Mouse (Mus musculus): ENCODE measurements around the gene Tbc1d32. TPM values are rescaled to one million over a fixed set of nuclear protein-coding genes. Genes with fewer than 3 reads are reported as not detected.

Tbc1d32 gene
- polyA plus RNA-seq, 1 experiment, result 5.4 TPM

- Histone ChIP-seq H3K4me1 (ENCODE audit: control insufficient read depth, insufficient read depth, low read length) (no peaks in the 10 kb centered on the region), H3K4me3 (ENCODE audit: insufficient read depth, low read length) (no peak overlapping the region), H3K27ac (ENCODE audit: insufficient read depth, low read depth, low read length) (no peak overlapping the region)
- TF ChIP-seq CTCF (IDR thresholded peaks at IDR 0.05; ENCODE audit: low read depth, low read length) (no peak), POLR2A (IDR thresholded peaks at IDR 0.05; ENCODE audit: borderline replicate concordance, low read depth, low read length) (no peak)
Observed at GRCm38 (mm10) chr10:56062746-56063145, 165.7 kb downstream of the Tbc1d32 start.

DNA sequence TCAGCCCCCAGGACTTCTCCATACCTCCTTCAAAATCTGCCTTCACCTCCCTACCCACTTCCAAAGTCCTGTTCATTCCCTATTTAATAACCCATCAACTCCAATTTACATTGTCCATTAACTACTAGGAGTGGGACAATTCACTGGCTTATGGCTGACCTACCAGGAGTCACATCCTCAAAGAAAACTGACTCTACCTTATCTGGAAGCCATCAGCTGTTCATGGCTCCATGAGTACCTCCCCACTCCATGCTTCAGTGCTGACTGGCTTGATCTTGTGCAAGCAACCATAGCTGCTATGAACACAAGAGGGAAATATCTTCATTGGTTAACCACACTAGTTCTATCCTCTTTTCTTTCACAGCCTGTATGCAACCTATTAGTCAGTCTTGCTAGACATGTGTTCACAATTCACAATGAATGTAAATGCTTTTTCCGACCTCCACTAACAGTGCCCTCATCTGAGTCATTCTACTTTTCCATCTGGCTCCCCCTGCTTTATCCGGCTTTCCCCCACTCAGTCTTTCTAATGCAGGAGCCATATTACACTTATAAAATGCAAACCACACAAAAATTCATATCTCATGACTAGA, 167.2 kb downstream of the Tbc1d32 start:
- Histone ChIP-seq H3K4me3 (ENCODE audit: insufficient read depth, low read length) (no peak overlapping the region), H3K4me1 (ENCODE audit: control insufficient read depth, insufficient read depth, low read length) (no peaks in the 10 kb centered on the region), H3K27ac (ENCODE audit: insufficient read depth, low read depth, low read length) (no peak overlapping the region)
- TF ChIP-seq CTCF (IDR thresholded peaks at IDR 0.05; ENCODE audit: low read depth, low read length), result no peak
- no peak for TF ChIP-seq POLR2A (IDR thresholded peaks at IDR 0.05; ENCODE audit: borderline replicate concordance, low read depth, low read length)

GRCm38 (mm10) chr10:56058979-56059422, 169.5 kb downstream of the Tbc1d32 start:
- TF ChIP-seq CTCF (IDR thresholded peaks at IDR 0.05; ENCODE audit: low read depth, low read length) (no peak), POLR2A (IDR thresholded peaks at IDR 0.05; ENCODE audit: borderline replicate concordance, low read depth, low read length) (no peak)
- Histone ChIP-seq H3K4me3 (ENCODE audit: insufficient read depth, low read length) (no peak overlapping the region), H3K4me1 (ENCODE audit: control insufficient read depth, insufficient read depth, low read length) (no peaks in the 10 kb centered on the region), H3K27ac (ENCODE audit: insufficient read depth, low read depth, low read length) (no peak overlapping the region)

DNA sequence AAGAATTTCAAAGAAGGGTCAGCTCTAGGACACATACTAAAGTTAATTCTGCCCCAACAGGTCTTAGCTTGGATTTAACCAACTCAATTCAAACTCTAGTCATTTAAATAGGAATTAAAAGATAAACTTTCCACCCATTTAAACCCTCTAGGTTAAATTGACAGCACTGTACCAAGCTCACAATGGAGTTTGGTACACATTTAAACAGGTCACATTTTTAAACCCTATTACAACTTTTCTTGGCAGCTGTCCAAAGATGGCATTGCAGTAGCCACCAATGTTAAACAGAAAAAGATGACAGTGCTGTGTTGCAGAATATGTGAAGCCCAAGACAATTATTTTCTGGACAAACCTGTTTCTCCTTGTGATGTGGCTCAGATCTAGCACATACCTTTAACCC, 203.1 kb downstream of the Tbc1d32 start:
- TF ChIP-seq POLR2A (IDR thresholded peaks at IDR 0.05; ENCODE audit: borderline replicate concordance, low read depth, low read length), result no peak
- no peak for TF ChIP-seq CTCF (IDR thresholded peaks at IDR 0.05; ENCODE audit: low read depth, low read length)
- H3K4me3 ChIP-seq (ENCODE audit: insufficient read depth, low read length), result no peak overlapping the region
- H3K27ac ChIP-seq (ENCODE audit: insufficient read depth, low read depth, low read length), result no peak overlapping the region
- H3K4me1 ChIP-seq (ENCODE audit: control insufficient read depth, insufficient read depth, low read length), result peaks cover 6% of the 10 kb centered on the region; the same call in 1 of the 2 replicates

DNA sequence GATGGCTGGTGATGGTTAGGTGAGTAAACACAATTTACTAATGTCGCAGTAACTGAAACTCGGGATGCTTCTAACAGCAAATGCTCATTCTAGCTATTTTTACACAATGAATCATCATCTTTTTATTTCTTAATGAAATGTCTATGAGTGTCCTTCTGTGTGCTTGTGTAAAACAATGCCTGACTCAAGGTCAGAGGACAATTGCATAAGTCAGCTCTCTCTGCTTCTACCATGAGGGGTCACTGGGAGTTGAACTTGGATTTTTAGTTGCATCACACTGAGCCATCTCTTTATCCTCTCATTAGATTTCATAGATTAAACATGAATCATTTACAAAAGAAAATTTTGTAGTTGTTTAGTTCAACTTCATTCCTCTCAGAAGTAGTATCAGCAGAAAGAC, 203.9 kb downstream of the Tbc1d32 start:
- H3K27ac ChIP-seq (ENCODE audit: insufficient read depth, low read depth, low read length), result no peak overlapping the region
- no peak for TF ChIP-seq POLR2A (IDR thresholded peaks at IDR 0.05; ENCODE audit: borderline replicate concordance, low read depth, low read length)
- no peak for TF ChIP-seq CTCF (IDR thresholded peaks at IDR 0.05; ENCODE audit: low read depth, low read length)

DNA sequence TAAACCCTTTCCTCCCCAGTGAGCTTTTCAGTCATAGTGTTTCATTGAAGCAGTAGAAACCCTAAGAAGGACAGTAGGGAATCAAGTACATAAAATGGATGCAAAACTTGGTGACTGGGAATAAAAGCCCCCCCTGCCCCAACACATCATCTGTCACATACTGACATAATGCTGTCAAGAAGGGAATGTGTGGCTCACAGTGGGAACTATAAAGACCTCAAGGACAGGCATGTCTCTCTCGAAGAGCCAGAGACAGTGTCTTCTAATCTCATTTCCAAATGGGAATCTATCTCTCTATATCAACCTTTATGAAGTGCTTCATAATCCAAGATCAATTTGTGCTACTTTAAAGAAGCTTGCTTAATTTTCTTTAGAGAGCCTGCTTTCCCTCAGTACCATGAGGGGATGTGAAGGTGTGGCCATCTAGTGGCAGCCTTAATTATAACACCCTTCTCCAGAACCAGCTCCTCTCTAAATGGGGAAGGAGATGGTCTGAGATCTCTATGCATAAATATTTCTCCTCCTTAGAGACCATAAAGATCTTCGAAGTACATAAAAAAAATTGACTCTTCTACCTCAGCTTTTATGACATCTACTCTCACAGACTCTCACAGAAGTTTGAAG, 248.5 kb downstream of the Tbc1d32 start:
- H3K4me1 ChIP-seq (ENCODE audit: control insufficient read depth, insufficient read depth, low read length), result no peaks in the 10 kb centered on the region
- no peak overlapping the region for H3K27ac ChIP-seq (ENCODE audit: insufficient read depth, low read depth, low read length)
- H3K4me3 ChIP-seq (ENCODE audit: insufficient read depth, low read length), result no peak overlapping the region
- TF ChIP-seq POLR2A (IDR thresholded peaks at IDR 0.05; ENCODE audit: borderline replicate concordance, low read depth, low read length) (no peak), CTCF (IDR thresholded peaks at IDR 0.05; ENCODE audit: low read depth, low read length) (no peak)

More for the DNA sequence above, 203.9 kb downstream of the Tbc1d32 start:
- no peak overlapping the region for H3K4me3 ChIP-seq (ENCODE audit: insufficient read depth, low read length)
- peaks cover 6% of the 10 kb centered on the region; the same call in 1 of the 2 replicates for H3K4me1 ChIP-seq (ENCODE audit: control insufficient read depth, insufficient read depth, low read length)

DNA sequence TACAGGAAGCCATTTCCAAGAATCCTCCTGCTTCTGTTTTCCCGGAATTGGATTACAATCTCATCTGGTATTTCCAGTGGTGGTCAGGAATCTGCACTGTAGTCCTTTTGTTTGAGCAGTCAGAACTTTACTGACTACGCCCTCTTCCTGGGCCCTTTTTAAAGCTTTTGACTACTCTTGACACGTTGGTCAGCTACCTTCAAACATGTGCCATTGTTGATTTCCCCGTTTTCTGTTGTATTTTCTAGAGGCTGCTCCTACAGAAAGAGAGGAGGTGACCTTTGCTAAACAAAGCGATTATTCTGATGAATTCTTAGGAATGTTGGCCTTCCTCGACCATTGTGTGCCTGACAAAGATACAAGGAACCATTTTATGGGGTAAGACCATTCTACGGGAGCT, 250.5 kb downstream of the Tbc1d32 start:
- no peaks in the 10 kb centered on the region for H3K4me1 ChIP-seq (ENCODE audit: control insufficient read depth, insufficient read depth, low read length)
- H3K4me3 ChIP-seq (ENCODE audit: insufficient read depth, low read length), result no peak overlapping the region
- TF ChIP-seq POLR2A (IDR thresholded peaks at IDR 0.05; ENCODE audit: borderline replicate concordance, low read depth, low read length) (no peak), CTCF (IDR thresholded peaks at IDR 0.05; ENCODE audit: low read depth, low read length) (no peak)
- no peak overlapping the region for H3K27ac ChIP-seq (ENCODE audit: insufficient read depth, low read depth, low read length)

Other genes with a start within 250 kb of the Tbc1d32 start
- gene Msl3l2, start 121.8 kb downstream of the Tbc1d32 start, polyA plus RNA-seq (2012; ENCODE audit: insufficient read depth, insufficient read length, missing spikeins), result 2.9 and 3.2 TPM in 2 replicates
- 1.7 and 2.0 TPM in 2 replicates for gene Gja1, start 148.6 kb upstream of the Tbc1d32 start, polyA plus RNA-seq (2012; ENCODE audit: insufficient read depth, insufficient read length, missing spikeins)